Mouse (Mus musculus): ENCODE measurements around the gene Apoh. TPM values are rescaled to one million over a fixed set of nuclear protein-coding genes. Genes with fewer than 3 reads are reported as not detected.

Gene Apoh
- polyA plus RNA-seq, 1 experiment from 2014 or later: not detected

DNA sequence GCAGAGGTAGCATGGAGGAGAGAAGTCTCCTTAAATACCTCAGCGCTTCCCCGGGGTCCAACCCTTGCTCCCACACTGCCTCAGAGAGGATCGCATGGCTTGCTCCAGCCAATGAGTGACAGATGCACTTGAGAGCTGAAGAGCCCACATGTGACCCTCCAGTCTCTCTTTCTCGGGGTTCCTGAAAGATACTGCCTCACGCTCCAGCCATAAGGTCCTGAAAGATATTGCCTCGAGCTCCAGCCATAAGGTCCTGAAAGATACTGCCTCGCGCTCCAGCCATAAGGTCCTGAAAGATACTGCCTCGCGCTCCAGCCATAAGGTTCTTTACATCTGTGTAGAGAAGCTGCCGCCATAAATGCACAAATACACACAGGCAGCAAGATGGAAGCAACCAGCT, 24.0 kb upstream of the Apoh start:
- Histone ChIP-seq H3K4me1 (ENCODE audit: control insufficient read depth, insufficient read depth, low read length) (no peaks in the 10 kb centered on the region), H3K9ac (ENCODE audit: low read length) (no peak overlapping the region), H3K27me3 (replicated peaks; ENCODE audit: control insufficient read depth, insufficient read depth, low read length) (no peaks in the 10 kb centered on the region), H3K9me3 (replicated peaks; ENCODE audit: control insufficient read depth, low read length) (no peaks in the 10 kb centered on the region), H3K36me3 (ENCODE audit: control insufficient read depth, insufficient read depth, low read length) (no peaks in the 10 kb centered on the region), H3K27ac (ENCODE audit: low read depth, low read length) (no peak overlapping the region), H3K4me3 (ENCODE audit: low read depth, low read length) (no peak overlapping the region), H3K4me2 (ENCODE audit: low read length) (no peak overlapping the region)
- ATAC-seq (no peak), DNase-seq (ENCODE audit: low spot score) (no peak)
- 86% methylated on average over 11 of the region's 11 CpGs for WGBS

- DNase-seq (ENCODE audit: low spot score) (no peak), ATAC-seq (no peak)
- WGBS: 91% methylated on average over 7 of the region's 7 CpGs
These were observed 22.6 kb upstream of the Apoh start for GRCm38 (mm10) chr11:108320561-108320960.

GRCm38 (mm10) chr11:108322156-108322555, 21.0 kb upstream of the Apoh start:
- Histone ChIP-seq H3K4me1 (ENCODE audit: control insufficient read depth, insufficient read depth, low read length) (no peaks in the 10 kb centered on the region), H3K9me3 (replicated peaks; ENCODE audit: control insufficient read depth, low read length) (no peaks in the 10 kb centered on the region), H3K27me3 (replicated peaks; ENCODE audit: control insufficient read depth, insufficient read depth, low read length) (no peaks in the 10 kb centered on the region), H3K27ac (ENCODE audit: low read depth, low read length) (no peak overlapping the region), H3K4me3 (ENCODE audit: low read depth, low read length) (no peak overlapping the region), H3K36me3 (ENCODE audit: control insufficient read depth, insufficient read depth, low read length) (no peaks in the 10 kb centered on the region), H3K9ac (ENCODE audit: low read length) (no peak overlapping the region), H3K4me2 (ENCODE audit: low read length) (no peak overlapping the region)
- no peak for ATAC-seq
- DNase-seq (ENCODE audit: low spot score): no peak
- WGBS: 91% methylated on average over 2 of the region's 2 CpGs

More at GRCm38 (mm10) chr11:108320561-108320960, 22.6 kb upstream of the Apoh start:
- no peaks in the 10 kb centered on the region for H3K4me1 ChIP-seq (ENCODE audit: control insufficient read depth, insufficient read depth, low read length)
- H3K27ac ChIP-seq (ENCODE audit: low read depth, low read length): no peak overlapping the region
- no peaks in the 10 kb centered on the region for H3K9me3 ChIP-seq (replicated peaks; ENCODE audit: control insufficient read depth, low read length)
- no peaks in the 10 kb centered on the region for H3K36me3 ChIP-seq (ENCODE audit: control insufficient read depth, insufficient read depth, low read length)
- H3K9ac ChIP-seq (ENCODE audit: low read length): no peak overlapping the region
- no peak overlapping the region for H3K4me2 ChIP-seq (ENCODE audit: low read length)
- H3K27me3 ChIP-seq (replicated peaks; ENCODE audit: control insufficient read depth, insufficient read depth, low read length): no peaks in the 10 kb centered on the region
- no peak overlapping the region for H3K4me3 ChIP-seq (ENCODE audit: low read depth, low read length)

GRCm38 (mm10) chr11:108325943-108326342, 17.2 kb upstream of the Apoh start:
- Histone ChIP-seq H3K4me3 (ENCODE audit: low read depth, low read length) (no peak overlapping the region), H3K9ac (ENCODE audit: low read length) (no peak overlapping the region), H3K4me1 (ENCODE audit: control insufficient read depth, insufficient read depth, low read length) (no peaks in the 10 kb centered on the region), H3K4me2 (ENCODE audit: low read length) (no peak overlapping the region), H3K27me3 (replicated peaks; ENCODE audit: control insufficient read depth, insufficient read depth, low read length) (no peaks in the 10 kb centered on the region), H3K9me3 (replicated peaks; ENCODE audit: control insufficient read depth, low read length) (no peaks in the 10 kb centered on the region), H3K27ac (ENCODE audit: low read depth, low read length) (no peak overlapping the region), H3K36me3 (ENCODE audit: control insufficient read depth, insufficient read depth, low read length) (no peaks in the 10 kb centered on the region)
- DNase-seq (ENCODE audit: low spot score) (no peak), ATAC-seq (no peak)
- WGBS: 93% methylated on average over 8 of the region's 8 CpGs

DNA sequence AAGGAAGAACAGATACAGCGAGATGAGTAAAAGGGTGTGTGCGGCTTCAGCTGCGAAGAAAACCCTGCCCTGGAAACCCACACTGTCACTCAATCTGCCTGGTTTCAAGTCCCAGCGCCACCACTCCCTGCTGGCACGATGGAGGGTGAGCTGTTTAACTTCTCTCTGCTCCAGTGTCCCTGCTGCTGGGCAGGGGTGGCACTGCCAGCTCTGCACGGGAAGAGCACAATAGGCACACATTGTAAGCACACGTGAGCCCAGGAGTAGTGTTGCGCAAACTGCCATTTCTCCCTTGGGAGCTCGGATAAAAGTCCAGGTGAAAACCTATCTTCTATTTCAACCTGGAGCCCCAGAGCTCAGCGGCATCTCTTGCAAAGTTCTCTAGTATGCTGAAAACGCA, 12.3 kb upstream of the Apoh start:
- DNase-seq (ENCODE audit: low spot score) (no peak), ATAC-seq (no peak)
- 85% methylated on average over 11 of the region's 11 CpGs for WGBS
- no peaks in the 10 kb centered on the region for H3K27me3 ChIP-seq (replicated peaks; ENCODE audit: control insufficient read depth, insufficient read depth, low read length)
- H3K4me1 ChIP-seq (ENCODE audit: control insufficient read depth, insufficient read depth, low read length): no peaks in the 10 kb centered on the region
- H3K4me2 ChIP-seq (ENCODE audit: low read length): no peak overlapping the region
- no peaks in the 10 kb centered on the region for H3K9me3 ChIP-seq (replicated peaks; ENCODE audit: control insufficient read depth, low read length)
- no peak overlapping the region for H3K4me3 ChIP-seq (ENCODE audit: low read depth, low read length)
- no peaks in the 10 kb centered on the region for H3K36me3 ChIP-seq (ENCODE audit: control insufficient read depth, insufficient read depth, low read length)
- H3K9ac ChIP-seq (ENCODE audit: low read length): no peak overlapping the region
- H3K27ac ChIP-seq (ENCODE audit: low read depth, low read length): no peak overlapping the region

- ATAC-seq: no peak
- 50% methylated on average over 5 of the region's 5 CpGs for WGBS
These were observed 10.1 kb upstream of the Apoh start for GRCm38 (mm10) chr11:108333006-108333405.

DNA sequence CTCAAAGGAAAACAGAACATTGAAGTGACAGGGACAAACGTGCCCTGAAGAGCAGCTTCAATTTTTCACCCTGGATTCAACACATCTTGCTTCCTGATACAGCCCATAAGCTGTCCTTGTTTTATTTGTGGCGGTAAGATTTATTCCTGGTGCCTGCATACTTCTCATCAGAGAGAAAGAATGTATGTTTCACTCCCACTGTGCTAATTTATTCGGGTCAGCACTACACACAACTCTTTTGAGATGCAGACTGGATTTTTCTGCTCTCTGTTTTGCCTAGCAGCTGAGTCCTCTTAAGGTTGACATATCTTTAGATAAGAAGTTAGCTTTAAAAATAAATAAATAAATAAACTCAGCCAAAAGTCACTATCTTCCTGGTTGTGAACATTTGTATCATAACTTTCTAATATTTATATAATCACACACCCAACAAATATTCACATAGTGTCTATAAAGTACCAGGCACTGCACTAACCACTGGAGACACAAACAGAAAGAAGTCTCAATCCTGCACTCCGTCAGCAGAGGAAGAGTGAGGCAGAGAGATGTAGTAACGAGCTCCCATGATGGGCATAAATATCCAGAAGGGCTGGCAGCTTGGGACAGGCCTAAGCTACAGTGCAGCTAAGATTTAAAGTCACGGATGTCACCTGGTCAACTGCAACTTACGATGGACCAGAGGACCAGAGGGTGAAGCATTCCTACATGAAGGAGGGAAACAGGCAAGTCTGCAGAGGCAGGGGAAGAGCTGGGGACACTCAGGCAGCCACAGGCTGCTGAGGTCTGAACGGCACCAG, 9.4 kb upstream of the Apoh start:
- Histone ChIP-seq H3K4me3 (ENCODE audit: low read depth, low read length) (no peak overlapping the region), H3K27ac (ENCODE audit: low read depth, low read length) (no peak overlapping the region), H3K9me3 (replicated peaks; ENCODE audit: control insufficient read depth, low read length) (no peaks in the 10 kb centered on the region), H3K27me3 (replicated peaks; ENCODE audit: control insufficient read depth, insufficient read depth, low read length) (no peaks in the 10 kb centered on the region), H3K4me2 (ENCODE audit: low read length) (no peak overlapping the region), H3K9ac (ENCODE audit: low read length) (no peak overlapping the region), H3K36me3 (ENCODE audit: control insufficient read depth, insufficient read depth, low read length) (no peaks in the 10 kb centered on the region), H3K4me1 (ENCODE audit: control insufficient read depth, insufficient read depth, low read length) (no peaks in the 10 kb centered on the region)
- ATAC-seq: no peak
- WGBS: 59% methylated on average over 8 of the region's 8 CpGs
- no peak for DNase-seq (ENCODE audit: low spot score)

More at GRCm38 (mm10) chr11:108333006-108333405, 10.1 kb upstream of the Apoh start:
- Histone ChIP-seq H3K9me3 (replicated peaks; ENCODE audit: control insufficient read depth, low read length) (no peaks in the 10 kb centered on the region), H3K36me3 (ENCODE audit: control insufficient read depth, insufficient read depth, low read length) (no peaks in the 10 kb centered on the region), H3K9ac (ENCODE audit: low read length) (no peak overlapping the region), H3K4me3 (ENCODE audit: low read depth, low read length) (no peak overlapping the region), H3K27ac (ENCODE audit: low read depth, low read length) (no peak overlapping the region), H3K4me1 (ENCODE audit: control insufficient read depth, insufficient read depth, low read length) (no peaks in the 10 kb centered on the region), H3K4me2 (ENCODE audit: low read length) (no peak overlapping the region), H3K27me3 (replicated peaks; ENCODE audit: control insufficient read depth, insufficient read depth, low read length) (no peaks in the 10 kb centered on the region)
- no peak for DNase-seq (ENCODE audit: low spot score)

DNA sequence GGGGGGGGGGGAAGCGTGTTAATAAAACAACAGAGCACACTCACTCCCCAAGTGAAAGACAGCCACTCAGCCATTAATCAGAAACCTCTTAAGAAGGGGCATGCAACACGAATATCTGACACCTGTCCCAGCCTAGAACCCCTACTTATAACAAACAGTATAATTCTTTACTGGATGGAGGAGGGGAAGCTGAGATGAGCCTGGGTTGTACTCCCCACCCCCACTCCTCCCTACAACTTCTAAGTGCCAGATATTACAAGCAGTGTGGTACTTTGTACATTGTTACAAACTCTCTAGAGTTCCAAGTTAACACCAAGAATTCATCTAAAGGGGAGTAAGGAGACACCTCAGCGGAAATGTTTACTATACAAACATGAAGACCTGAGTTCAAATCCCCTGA, 8.5 kb upstream of the Apoh start:
- Histone ChIP-seq H3K4me2 (ENCODE audit: low read length) (no peak overlapping the region), H3K4me1 (ENCODE audit: control insufficient read depth, insufficient read depth, low read length) (no peaks in the 10 kb centered on the region), H3K27ac (ENCODE audit: low read depth, low read length) (no peak overlapping the region), H3K36me3 (ENCODE audit: control insufficient read depth, insufficient read depth, low read length) (no peaks in the 10 kb centered on the region), H3K4me3 (ENCODE audit: low read depth, low read length) (no peak overlapping the region), H3K9me3 (replicated peaks; ENCODE audit: control insufficient read depth, low read length) (no peaks in the 10 kb centered on the region), H3K27me3 (replicated peaks; ENCODE audit: control insufficient read depth, insufficient read depth, low read length) (no peaks in the 10 kb centered on the region), H3K9ac (ENCODE audit: low read length) (no peak overlapping the region)
- DNase-seq (ENCODE audit: low spot score) (no peak), ATAC-seq (no peak)
- 72% methylated on average over 3 of the region's 3 CpGs for WGBS

GRCm38 (mm10) chr11:108335536-108335935, 7.6 kb upstream of the Apoh start:
- Histone ChIP-seq H3K27ac (ENCODE audit: low read depth, low read length) (no peak overlapping the region), H3K9me3 (replicated peaks; ENCODE audit: control insufficient read depth, low read length) (no peaks in the 10 kb centered on the region), H3K27me3 (replicated peaks; ENCODE audit: control insufficient read depth, insufficient read depth, low read length) (no peaks in the 10 kb centered on the region), H3K4me2 (ENCODE audit: low read length) (no peak overlapping the region), H3K4me3 (ENCODE audit: low read depth, low read length) (no peak overlapping the region), H3K36me3 (ENCODE audit: control insufficient read depth, insufficient read depth, low read length) (no peaks in the 10 kb centered on the region), H3K4me1 (ENCODE audit: control insufficient read depth, insufficient read depth, low read length) (no peaks in the 10 kb centered on the region), H3K9ac (ENCODE audit: low read length) (no peak overlapping the region)
- WGBS: 90% methylated on average over 4 of the region's 4 CpGs
- DNase-seq (ENCODE audit: low spot score): no peak
- no peak for ATAC-seq
